Mouse (Mus musculus) olfactory bulb, adult 2 months (tissue): ENCODE measurements at regions not wholly inside any gene's neighbourhood (a gene's known extent, or its start where the extent isn't known, plus 50 kb on each side); places are given as distances from the start of the nearest gene placed in this dataset.
"Not testable (repeated sequence)": the region's sequence is repeated elsewhere in the genome, so short reads cannot be mapped to it uniquely, and the experiment has no call there.

Experiments
- CTCF ChIP-seq: fragments of 200-500 bp; IDR thresholded peaks from 2 replicates; pipeline ENCODE4 v1.5.1; 2012; ENCODE audit warnings: low read depth, mild to moderate bottlenecking, low read length, moderate library complexity; ENCODE audit not compliant: insufficient read depth
- POLR2A ChIP-seq: fragments of 200-500 bp; IDR thresholded peaks from 2 replicates; pipeline ENCODE4 v1.6.1; 2012; ENCODE audit warnings: mild to moderate bottlenecking, low read depth, low read length, moderate library complexity; ENCODE audit not compliant: insufficient read depth

DNA sequence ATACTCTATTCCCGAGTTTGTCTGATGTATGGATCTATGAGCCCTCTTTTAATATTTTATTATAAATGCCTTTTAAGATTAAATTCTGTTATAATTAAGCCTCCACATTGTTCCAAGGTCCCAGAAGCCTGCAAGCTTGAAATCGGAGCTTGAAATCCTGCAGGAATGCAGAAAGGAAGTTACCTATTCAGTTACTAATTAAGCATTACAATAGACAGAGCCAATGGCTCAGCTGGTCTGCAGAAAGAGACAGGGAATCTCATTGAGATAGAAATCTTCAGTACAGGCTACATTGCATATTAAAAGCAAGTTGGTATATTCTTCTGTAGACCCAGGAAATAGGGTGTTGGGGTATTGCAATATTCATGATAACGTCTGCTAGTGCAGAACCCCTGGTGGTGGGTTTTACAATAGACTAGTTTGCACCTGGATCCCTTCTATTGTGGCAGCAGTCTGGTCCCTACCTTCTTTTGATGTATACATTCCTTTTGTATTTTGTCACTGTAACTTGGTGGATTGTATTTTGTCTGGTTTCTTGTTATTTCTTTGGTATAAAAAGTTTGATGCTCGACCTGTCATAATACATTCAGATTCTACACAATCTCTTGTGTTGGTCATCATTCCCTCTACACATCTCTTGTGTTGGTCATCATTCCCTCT lies 146.5 kb upstream of the Asap2 start:
- TF ChIP-seq CTCF, POLR2A: not testable (repeated sequence)
